Mouse (Mus musculus) spleen, adult 2 months (tissue): Measurements from ENCODE around the gene Lrrc74a. TPM values are rescaled to one million over a fixed set of nuclear protein-coding genes. Genes with fewer than 3 reads are reported as not detected.

Experiments
- DNase-seq, 2 experiments: peaks; one replicate each; pipeline versions ENCODE4 v3.0.0 to v3.0.0-alpha.2; 2012 to 2021; ENCODE audit warnings: low spot score in 2 of 2, low read depth in 1 of 2
- H3K27ac ChIP-seq: fragments of 200-500 bp; 2 replicates; pipeline ENCODE4 v1.5.1; 2012; ENCODE audit warnings: low read length, inconsistent platforms; ENCODE audit not compliant: insufficient read depth
- H3K27me3 ChIP-seq: fragments of 200-500 bp; 2 replicates; pipeline ENCODE4 v1.6.1; 2012; ENCODE audit warnings: mild to moderate bottlenecking, moderate library complexity, low read length, inconsistent platforms; ENCODE audit not compliant: control insufficient read depth, insufficient read depth
- H3K36me3 ChIP-seq: fragments of 200-500 bp; 2 replicates; pipeline ENCODE4 v1.6.1; 2012; ENCODE audit warnings: mild to moderate bottlenecking, low read length, inconsistent platforms; ENCODE audit not compliant: control insufficient read depth, insufficient read depth
- H3K4me1 ChIP-seq: fragments of 200-500 bp; 2 replicates; pipeline ENCODE4 v1.6.1; 2011; ENCODE audit warnings: inconsistent platforms; ENCODE audit not compliant: control insufficient read depth, insufficient read depth, insufficient read length
- H3K4me3 ChIP-seq: fragments of 200-500 bp; 2 replicates; pipeline ENCODE4 v1.5.1; 2011; ENCODE audit warnings: mild to moderate bottlenecking, inconsistent platforms; ENCODE audit not compliant: insufficient read depth, insufficient read length; ENCODE audit errors: extremely low read depth
- CTCF ChIP-seq: fragments of 200-500 bp; IDR thresholded peaks from 2 replicates; pipeline ENCODE4 v1.5.1; 2011; ENCODE audit warnings: mild to moderate bottlenecking, inconsistent platforms; ENCODE audit not compliant: insufficient read depth, insufficient read length, insufficient replicate concordance; ENCODE audit errors: extremely low read depth
- POLR2A ChIP-seq: fragments of 200-500 bp; IDR thresholded peaks from 2 replicates; pipeline ENCODE4 v1.6.1; 2011; ENCODE audit warnings: low read depth, low read length, inconsistent platforms
- WGBS: fragments of 180-500 bp; shearing (Covaris S2); methylation state at CpG from one replicate; pipeline ENCODE4 v1.1.7; 2018; 5-methylcytosine and 5-hydroxymethylcytosine counted together
- polyA plus RNA-seq: library from polyadenylated mRNA; depleted of rRNA; stranded (reverse); fragments of >200 nt; gene quantifications from 2 replicates; pipeline ENCODE4 v1.2.3, GENCODE M21; 2012; rRNA removed

The Lrrc74a gene
- polyA plus RNA-seq, 1 experiment = not detected

GRCm38 (mm10) chr12:86807795-86808128 lies 73.6 kb downstream of the Lrrc74a start:
- no peak overlapping the region for H3K4me3 ChIP-seq
- no peak for TF ChIP-seq POLR2A
- TF ChIP-seq CTCF = no peak
- WGBS = 12% methylated on average over 4 of the region's 4 CpGs
- no peak for DNase-seq
- no peaks in the 10 kb centered on the region for H3K27me3 ChIP-seq
- no peaks in the 10 kb centered on the region for H3K36me3 ChIP-seq
- H3K27ac ChIP-seq = peak overlapping the region; percentile 75
- peaks cover 38% of the 10 kb centered on the region; the same call in 1 of the 2 replicates for H3K4me1 ChIP-seq

- H3K27me3 ChIP-seq = no peaks in the 10 kb centered on the region
- no peaks in the 10 kb centered on the region for H3K36me3 ChIP-seq
- TF ChIP-seq POLR2A (no peak), CTCF (no peak)
- peaks cover 28% of the 10 kb centered on the region; the same call in 1 of the 2 replicates for H3K4me1 ChIP-seq
- DNase-seq = no peak
- H3K27ac ChIP-seq = no peak overlapping the region
- no peak overlapping the region for H3K4me3 ChIP-seq
- 90% methylated on average over 4 of the region's 4 CpGs for WGBS
These were observed 74.7 kb downstream of the Lrrc74a start for GRCm38 (mm10) chr12:86808856-86809255.

GRCm38 (mm10) chr12:86810040-86810439 lies 75.9 kb downstream of the Lrrc74a start:
- whole genome bisulfite sequencing = 87% methylated on average over 1 of the region's 1 CpGs
- H3K4me3 ChIP-seq = no peak overlapping the region
- no peaks in the 10 kb centered on the region for H3K27me3 ChIP-seq
- H3K27ac ChIP-seq = peak overlapping the region; percentile 81
- TF ChIP-seq CTCF (no peak), POLR2A (no peak)
- no peak for DNase-seq
- H3K36me3 ChIP-seq = no peaks in the 10 kb centered on the region
- peaks cover 21% of the 10 kb centered on the region; the same call in 1 of the 2 replicates for H3K4me1 ChIP-seq

GRCm38 (mm10) chr12:86810725-86811444 lies 76.7 kb downstream of the Lrrc74a start:
- peak overlapping the region; percentile 81 for H3K27ac ChIP-seq
- H3K4me1 ChIP-seq = peaks cover 21% of the 10 kb centered on the region; the same call in 1 of the 2 replicates
- peak; percentile 69 to 77 for DNase-seq
- H3K27me3 ChIP-seq = no peaks in the 10 kb centered on the region
- no peak for TF ChIP-seq CTCF
- peak; percentile 49 for TF ChIP-seq POLR2A
- no peak overlapping the region for H3K4me3 ChIP-seq
- H3K36me3 ChIP-seq = no peaks in the 10 kb centered on the region
- WGBS = 26% methylated on average over 11 of the region's 11 CpGs

- Histone ChIP-seq H3K27ac (no peak overlapping the region), H3K27me3 (no peaks in the 10 kb centered on the region), H3K4me3 (no peak overlapping the region), H3K4me1 (peaks cover 12% of the 10 kb centered on the region; the same call in 1 of the 2 replicates), H3K36me3 (no peaks in the 10 kb centered on the region)
- TF ChIP-seq CTCF (no peak), POLR2A (no peak)
- WGBS = 86% methylated on average over 3 of the region's 3 CpGs
- no peak for DNase-seq
These were observed 78.6 kb downstream of the Lrrc74a start for GRCm38 (mm10) chr12:86812782-86813181.

Other genes with a start within 250 kb of the Lrrc74a start
- gene Vash1, start 55.7 kb upstream of the Lrrc74a start, polyA plus RNA-seq = 1.1 and 1.6 TPM in 2 replicates
- 5.0 and 7.3 TPM in 2 replicates for gene Angel1, start 7.9 kb upstream of the Lrrc74a start, polyA plus RNA-seq
- gene Irf2bpl, start 150.4 kb downstream of the Lrrc74a start, polyA plus RNA-seq = 33.2 and 50.3 TPM in 2 replicates
- gene Cipc, start 212.7 kb downstream of the Lrrc74a start, polyA plus RNA-seq = 24.2 and 31.1 TPM in 2 replicates